Mouse (Mus musculus): ENCODE measurements around the gene Ppp1r11. TPM values are rescaled to one million over a fixed set of nuclear protein-coding genes. Genes with fewer than 3 reads are reported as not detected.

Ppp1r11 gene
- polyA plus RNA-seq, 2 experiments from 2014 or later = 190 to 210 TPM

GRCm38 (mm10) chr17:36961125-36961524 lies 9.6 kb upstream of the Ppp1r11 start:
- no peak for ATAC-seq

DNA sequence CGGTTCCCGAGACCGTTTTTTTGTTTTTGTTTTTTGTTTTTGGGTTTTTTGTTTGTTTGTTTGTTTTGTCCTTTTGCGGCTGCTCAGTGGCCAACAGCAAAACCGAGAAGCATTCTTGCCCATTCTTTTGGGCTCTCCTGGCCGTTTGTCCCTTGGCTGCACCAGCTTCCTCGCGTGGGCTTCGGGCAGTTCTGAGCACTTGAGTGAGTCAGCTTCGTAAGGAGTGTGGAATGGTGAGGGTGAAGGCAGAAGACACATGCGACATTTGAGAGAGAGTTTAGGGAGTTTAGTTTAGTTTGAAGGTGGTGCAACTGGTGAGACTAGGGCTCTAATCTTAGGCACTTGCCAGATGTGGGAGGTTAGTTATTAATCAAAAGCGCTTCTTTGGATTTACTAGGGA lies 7.3 kb upstream of the Ppp1r11 start:
- no peak for ATAC-seq

GRCm38 (mm10) chr17:36957999-36958743 lies 6.6 kb upstream of the Ppp1r11 start, which contains the start of the genes Znrd1 and Znrd1as:
Gene Znrd1 (minus strand): TSS chr17:36958559.
Gene Znrd1as (plus strand): TSS chr17:36958592.
- peak; percentile 97 for ATAC-seq

GRCm38 (mm10) chr17:36953062-36953461 lies 1.5 kb upstream of the Ppp1r11 start:
- ATAC-seq = no peak

GRCm38 (mm10) chr17:36952631-36953030 lies 1.1 kb upstream of the Ppp1r11 start:
- ATAC-seq = no peak

DNA sequence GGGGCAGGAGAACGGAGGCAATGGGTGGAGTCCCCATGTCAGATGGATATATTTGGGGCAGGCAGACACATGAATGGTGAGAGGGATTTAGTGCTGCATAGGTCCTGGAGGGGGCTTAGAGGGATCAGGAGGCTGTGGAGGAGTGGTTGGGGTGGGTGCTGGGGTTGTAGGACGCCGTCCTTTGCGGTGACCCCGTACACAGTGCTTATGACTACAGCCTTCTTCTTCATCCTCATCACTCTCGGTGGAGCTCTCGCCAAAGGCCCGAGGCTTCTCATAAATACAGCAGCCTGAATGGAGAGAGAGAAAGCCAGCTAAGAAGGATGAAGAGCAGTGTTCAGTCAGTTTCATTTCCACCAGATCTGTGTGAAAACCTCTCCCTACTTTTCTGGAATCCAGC lies 2.3 kb downstream of the Ppp1r11 start:
- no peak for ATAC-seq

GRCm38 (mm10) chr17:36948286-36948685 lies 3.3 kb downstream of the Ppp1r11 start:
- no peak for ATAC-seq

GRCm38 (mm10) chr17:36947051-36947819 lies 4.3 kb downstream of the Ppp1r11 start:
- no peak for ATAC-seq

DNA sequence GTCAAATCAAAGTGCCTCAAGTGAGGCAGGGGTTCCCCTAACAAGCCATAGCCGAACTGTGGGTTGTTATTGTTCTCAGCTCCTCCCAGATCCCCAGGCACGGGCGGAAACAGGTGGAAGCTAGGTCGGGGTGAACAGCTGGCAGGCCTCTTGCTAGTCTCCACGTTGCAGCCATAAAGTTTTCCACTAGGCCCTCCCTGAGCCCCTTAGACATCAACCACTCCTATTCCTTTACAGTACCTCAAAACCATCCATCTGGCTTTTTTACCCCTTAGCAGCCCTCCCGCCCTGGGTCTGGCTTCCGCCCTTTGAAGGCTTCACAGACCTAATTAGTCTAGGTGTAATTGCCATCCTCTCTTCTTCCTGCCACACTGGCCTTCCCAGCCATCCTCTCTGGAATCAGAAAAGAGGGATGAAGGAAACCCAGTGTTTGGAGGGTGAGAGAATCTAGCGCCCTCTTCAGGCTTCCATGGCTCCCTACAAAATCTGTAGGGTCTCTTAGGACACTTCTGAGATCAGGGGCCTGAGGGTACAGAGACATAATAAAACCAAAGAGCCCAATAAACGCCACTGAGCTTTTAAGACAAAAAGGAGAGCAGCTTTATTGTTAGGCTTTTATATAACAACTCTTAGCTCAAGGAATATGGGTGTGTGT lies 7.3 kb downstream of the Ppp1r11 start:
- peak; percentile 20 for ATAC-seq

DNA sequence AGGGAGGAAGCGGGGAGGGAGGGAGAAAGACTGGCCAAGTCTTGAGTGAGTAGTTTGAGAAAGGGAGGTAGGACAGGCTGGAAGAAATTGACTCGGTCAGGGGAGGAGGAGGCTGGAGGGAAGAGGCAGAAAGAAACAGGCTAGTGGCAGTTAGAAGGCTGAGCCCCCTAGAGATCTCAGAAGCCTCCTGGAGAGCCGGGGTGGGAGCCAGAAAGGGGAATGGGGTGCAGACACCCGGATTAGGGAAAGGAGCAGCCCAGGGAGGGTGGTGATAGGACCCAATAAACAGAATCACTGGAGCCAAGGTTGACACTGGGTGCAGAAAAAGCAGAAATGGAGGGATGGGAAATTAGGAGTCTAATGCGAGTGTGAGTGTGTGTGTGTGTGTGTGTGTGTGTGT lies 7.8 kb downstream of the Ppp1r11 start:
- no peak for ATAC-seq

DNA sequence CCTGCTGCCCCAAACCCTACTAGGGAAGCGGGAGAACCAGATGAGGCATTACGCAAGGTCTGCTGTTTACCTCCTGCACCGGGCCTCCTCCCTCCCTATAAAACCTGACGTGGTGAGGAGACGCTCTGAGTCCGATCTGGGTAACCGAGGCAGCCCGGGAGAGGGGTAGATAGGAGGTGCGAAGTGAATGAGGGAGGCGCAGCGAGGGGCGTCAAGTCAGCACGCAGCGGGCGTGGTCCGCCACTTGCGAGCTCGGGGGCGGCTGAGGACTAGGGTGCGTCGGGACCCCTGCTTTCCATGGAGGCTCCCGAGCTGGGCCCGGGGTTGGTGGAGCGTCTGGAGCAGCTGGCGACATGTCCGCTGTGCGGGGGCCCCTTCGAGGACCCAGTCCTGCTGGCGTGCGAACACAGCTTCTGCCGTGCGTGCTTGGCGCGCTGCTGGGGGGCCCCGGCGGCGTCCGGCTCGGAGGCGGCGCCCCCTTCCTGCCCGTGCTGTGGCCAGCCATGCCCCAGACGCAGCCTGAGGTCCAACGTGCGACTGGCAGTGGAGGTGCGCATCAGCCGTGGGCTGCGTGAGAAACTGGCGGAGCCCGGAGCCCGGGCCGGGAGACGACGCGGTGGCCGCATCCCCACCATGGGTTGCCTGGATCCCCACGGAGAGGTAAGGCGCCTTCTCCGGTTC lies 8.6 kb downstream of the Ppp1r11 start, which contains the start of gene Rnf39:
TSS of gene Rnf39 (plus strand) at position 128 of the 681 bp plus-strand sequence.
- peak; percentile 12 for ATAC-seq

DNA sequence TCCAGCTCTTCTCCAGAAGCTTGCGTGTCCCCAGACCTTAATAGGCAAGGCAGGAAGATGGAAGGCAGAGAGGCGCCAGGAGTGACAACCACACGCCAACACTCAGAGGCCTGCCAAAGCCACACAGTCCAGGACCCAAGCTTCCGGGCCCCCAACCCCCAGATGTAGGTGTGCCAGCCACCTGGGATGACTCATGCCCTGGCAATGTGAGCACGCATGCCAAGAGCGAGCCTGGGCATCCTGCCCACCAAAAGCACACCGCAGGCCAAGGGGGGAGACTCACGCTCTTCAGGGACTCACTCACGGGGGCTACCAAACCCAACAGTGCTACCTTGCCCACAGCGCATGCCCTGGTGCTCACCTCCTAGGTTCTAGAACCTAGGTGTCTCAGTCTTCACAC lies 9.2 kb downstream of the Ppp1r11 start:
- ATAC-seq = peak; percentile 70

- no peak for ATAC-seq
Observed at GRCm38 (mm10) chr17:36938056-36938455, 13.5 kb downstream of the Ppp1r11 start.

DNA sequence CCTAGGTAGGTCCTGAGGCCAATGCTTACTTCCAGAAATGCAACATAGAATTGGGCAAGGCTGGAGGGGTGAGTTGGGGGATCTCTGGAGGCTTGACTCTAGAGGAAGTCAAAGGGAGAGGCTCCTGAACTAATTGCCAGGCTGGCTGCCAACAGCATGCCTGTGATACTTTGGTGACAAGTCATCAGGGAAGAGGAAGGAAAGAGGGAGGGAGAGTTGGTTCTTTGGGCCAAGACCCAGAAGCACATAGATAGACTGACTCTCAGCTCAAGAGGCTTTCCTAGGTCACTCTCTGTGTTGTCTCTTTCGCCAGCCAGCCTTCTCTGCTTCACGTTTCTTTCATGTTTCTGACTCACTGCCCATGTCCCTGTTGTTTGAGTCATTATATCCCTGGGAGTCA lies 19.7 kb downstream of the Ppp1r11 start:
- no peak for ATAC-seq

DNA sequence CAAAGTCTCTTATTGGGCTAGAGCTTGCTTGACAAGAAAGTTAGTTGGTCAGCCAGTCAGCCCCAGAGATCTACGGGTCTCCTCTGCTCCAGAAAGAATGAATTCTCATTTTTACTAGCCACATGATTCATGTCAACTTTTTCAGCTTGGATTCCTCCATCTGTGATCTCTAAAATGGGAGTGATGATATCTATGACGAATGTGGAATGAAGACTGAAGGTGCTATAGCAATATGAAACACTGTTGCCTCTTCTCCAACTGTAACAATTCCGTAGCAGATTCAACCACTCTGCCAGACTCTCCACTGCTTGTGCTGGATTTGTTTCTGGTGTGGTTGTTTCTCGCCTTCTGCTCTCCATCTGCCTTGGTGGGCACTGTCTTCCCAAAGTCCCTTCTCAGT lies 20.4 kb downstream of the Ppp1r11 start:
- ATAC-seq = no peak

GRCm38 (mm10) chr17:36930233-36930632 lies 21.3 kb downstream of the Ppp1r11 start:
- ATAC-seq = no peak

- ATAC-seq = no peak
Observed at GRCm38 (mm10) chr17:36929236-36929932, 22.2 kb downstream of the Ppp1r11 start.

- ATAC-seq = no peak
Observed at GRCm38 (mm10) chr17:36927496-36928120, 23.9 kb downstream of the Ppp1r11 start.

DNA sequence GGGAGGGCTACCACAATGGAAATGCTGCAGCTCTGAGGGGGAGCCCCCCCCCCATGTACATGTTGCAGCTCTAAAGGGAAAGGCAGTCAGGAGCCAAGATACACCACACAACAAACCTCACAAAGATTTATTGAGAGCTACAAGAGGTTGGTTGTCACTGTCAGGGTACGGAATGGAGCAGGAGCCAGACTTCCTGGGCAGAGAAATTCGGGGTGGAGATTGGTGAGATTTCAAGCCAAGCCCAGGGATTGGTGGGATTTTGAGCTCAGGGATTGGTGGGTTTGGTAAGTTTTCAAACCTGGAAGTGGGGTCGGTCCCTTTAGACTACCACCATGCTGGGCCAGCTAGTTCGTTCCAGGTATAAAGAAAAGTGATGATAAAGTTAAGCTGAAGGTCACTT lies 28.1 kb downstream of the Ppp1r11 start:
- no peak for ATAC-seq

- ATAC-seq = no peak
Observed at GRCm38 (mm10) chr17:36922715-36923114, 28.8 kb downstream of the Ppp1r11 start.

GRCm38 (mm10) chr17:36920239-36920638 lies 31.3 kb downstream of the Ppp1r11 start:
- no peak for ATAC-seq

GRCm38 (mm10) chr17:36915076-36915475 lies 36.5 kb downstream of the Ppp1r11 start:
- no peak for ATAC-seq
